Mouse (Mus musculus) C2C12 (cell line): ENCODE measurements around the gene Lrrc2. TPM values are rescaled to one million over a fixed set of nuclear protein-coding genes. Genes with fewer than 3 reads are reported as not detected.

Experiments
- H3K27me3 ChIP-seq: one replicate; pipeline ENCODE4 v1.6.1; 2011; ENCODE audit not compliant: control insufficient read depth, insufficient read depth, insufficient read length
- H3K36me3 ChIP-seq: one replicate; pipeline ENCODE4 v1.6.1; 2011; ENCODE audit not compliant: control insufficient read depth, insufficient read depth
- H3K4me3 ChIP-seq: one replicate; pipeline ENCODE4 v1.5.1; 2011; ENCODE audit warnings: mild to moderate bottlenecking, control low read depth; ENCODE audit not compliant: poor library complexity, insufficient read depth, severe bottlenecking
- H3K79me2 ChIP-seq: one replicate; pipeline ENCODE4 v1.6.1; 2011; ENCODE audit not compliant: control insufficient read depth, insufficient read depth
- H3K79me3 ChIP-seq: one replicate; pipeline ENCODE4 v1.6.1; 2011; ENCODE audit warnings: low read depth, control low read depth
- H3ac ChIP-seq: one replicate; pipeline ENCODE3; 2011; ENCODE audit warnings: low read depth; ENCODE audit not compliant: control insufficient read depth, insufficient read length
- CEBPB ChIP-seq: IDR thresholded peaks from one replicate; pipeline ENCODE4 v1.6.1; 2011; ENCODE audit warnings: low read depth, mild to moderate bottlenecking, control low read depth, moderate library complexity
- CTCF ChIP-seq: IDR thresholded peaks from one replicate; pipeline ENCODE4 v1.5.1; 2011; ENCODE audit not compliant: control insufficient read depth, insufficient read depth, insufficient read length
- FOSL1 ChIP-seq: IDR thresholded peaks from one replicate; pipeline ENCODE4 v1.8.0; 2011; ENCODE audit warnings: mild to moderate bottlenecking, low read length; ENCODE audit not compliant: poor library complexity, insufficient read depth, severe bottlenecking
- MAX ChIP-seq: IDR thresholded peaks from one replicate; pipeline ENCODE4 v1.6.1; 2011; ENCODE audit warnings: mild to moderate bottlenecking, control low read depth
- MYOD1 ChIP-seq: IDR thresholded peaks from one replicate; pipeline ENCODE4 v1.6.1; 2011; ENCODE audit warnings: low read depth; ENCODE audit not compliant: control insufficient read depth, insufficient read length
- MYOG ChIP-seq: IDR thresholded peaks from one replicate; pipeline ENCODE4 v1.6.1; 2011; ENCODE audit not compliant: control insufficient read depth, insufficient read length; ENCODE audit errors: extremely low read depth
- USF1 ChIP-seq: IDR thresholded peaks from one replicate; pipeline ENCODE4 v1.6.1; 2011; ENCODE audit warnings: low read depth, mild to moderate bottlenecking, control low read depth, moderate library complexity
- polyA plus RNA-seq: library from polyadenylated mRNA; unstranded; fragments of >200 nt; fragmentation: generic; extraction: Trizol; gene quantifications from one replicate; pipeline ENCODE4 v1.2.1, GENCODE M21; 2012; ENCODE audit warnings: missing spikeins

Gene Lrrc2
- polyA plus RNA-seq, 1 experiment: 0.01 TPM

DNA sequence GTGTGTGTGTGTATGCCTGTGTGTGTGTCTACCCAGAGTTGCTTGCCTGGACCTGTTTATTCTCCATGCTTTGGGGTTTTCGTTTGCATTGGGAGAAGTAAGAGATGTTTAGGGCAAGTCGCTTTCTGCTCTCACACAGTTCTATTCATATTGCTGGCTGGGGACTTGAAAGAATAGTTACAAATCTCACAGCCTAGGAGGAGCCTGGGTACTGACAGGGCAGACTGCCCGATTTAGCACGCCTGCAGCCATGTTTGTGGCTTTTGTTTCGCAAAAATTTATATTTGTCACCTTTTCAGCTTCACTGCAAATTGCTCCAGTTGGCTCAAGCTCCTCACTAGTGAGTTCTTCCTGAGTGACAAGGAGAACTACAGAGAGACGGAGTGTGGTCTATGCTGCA, 19.8 kb upstream of the Lrrc2 start:
- Histone ChIP-seq H3K79me2 (no peaks in the 10 kb centered on the region), H3K27me3 (peaks cover 18% of the 10 kb centered on the region), H3K4me3 (no peak overlapping the region), H3ac (no peak overlapping the region), H3K79me3 (no peaks in the 10 kb centered on the region), H3K36me3 (no peaks in the 10 kb centered on the region)
- TF ChIP-seq MAX: no peak
- no peak for TF ChIP-seq CTCF
- no peak for TF ChIP-seq MYOG
- no peak for TF ChIP-seq FOSL1
- no peak for TF ChIP-seq MYOD1
- TF ChIP-seq USF1: no peak
- no peak for TF ChIP-seq CEBPB

DNA sequence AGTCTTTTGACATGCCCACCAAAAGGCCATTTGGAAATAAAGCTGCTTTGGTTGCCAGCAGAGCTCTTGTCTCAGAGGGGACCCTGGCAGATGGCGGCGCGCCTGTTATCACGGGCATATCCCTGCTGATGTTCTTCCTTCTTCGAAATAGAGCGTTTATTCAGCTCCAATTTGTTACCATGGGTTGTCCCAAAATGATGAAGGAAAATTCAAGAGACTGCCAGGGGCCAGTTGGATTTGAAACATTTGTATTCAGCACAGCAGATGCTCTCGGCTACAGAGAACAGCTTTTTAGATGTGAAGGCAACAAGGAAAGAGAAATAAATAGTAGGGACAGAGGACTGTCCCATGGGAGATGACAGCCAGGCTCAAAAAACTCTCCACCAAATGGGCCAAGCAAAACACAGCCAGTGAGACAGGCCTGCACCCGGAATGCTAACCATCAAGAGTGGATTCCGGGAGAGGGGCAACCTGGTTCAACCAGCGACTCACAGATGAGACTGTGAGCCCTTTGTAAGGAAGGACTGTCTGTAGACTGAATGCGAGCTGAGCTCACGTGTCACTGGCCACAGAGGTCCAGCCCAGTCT, 17.4 kb upstream of the Lrrc2 start:
- Histone ChIP-seq H3K27me3 (peaks cover 10% of the 10 kb centered on the region), H3K79me2 (no peaks in the 10 kb centered on the region), H3K36me3 (no peaks in the 10 kb centered on the region), H3K79me3 (no peaks in the 10 kb centered on the region), H3K4me3 (no peak overlapping the region), H3ac (no peak overlapping the region)
- no peak for TF ChIP-seq MAX
- no peak for TF ChIP-seq CEBPB
- TF ChIP-seq USF1: no peak

DNA sequence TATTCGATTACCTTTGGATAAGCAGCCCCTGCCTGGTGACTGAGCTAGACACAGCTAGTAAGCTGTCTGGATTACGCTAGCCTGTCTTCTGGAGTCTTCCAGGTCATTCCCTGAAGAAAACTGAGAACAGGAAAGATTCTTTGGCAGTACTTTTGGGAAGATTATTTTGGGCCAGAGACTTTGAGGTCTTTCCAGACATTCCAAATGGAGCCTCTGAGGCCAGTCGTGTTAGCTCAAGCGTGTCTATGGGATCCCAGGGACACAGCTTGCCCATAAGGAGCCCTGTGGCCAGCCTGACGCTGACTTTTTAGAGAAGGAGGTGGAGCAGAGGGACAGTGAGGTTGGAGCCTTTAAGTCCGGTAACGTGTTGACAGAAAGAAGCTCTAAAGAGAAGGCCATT, 15.4 kb upstream of the Lrrc2 start:
- no peak overlapping the region for H3K4me3 ChIP-seq
- H3ac ChIP-seq: no peak overlapping the region
- no peak for TF ChIP-seq USF1
- no peak for TF ChIP-seq MYOG
- TF ChIP-seq CTCF: no peak
- no peak for TF ChIP-seq MAX
- no peak for TF ChIP-seq MYOD1
- no peak for TF ChIP-seq CEBPB
- no peak for TF ChIP-seq FOSL1
- no peaks in the 10 kb centered on the region for H3K36me3 ChIP-seq
- peaks cover 6% of the 10 kb centered on the region for H3K27me3 ChIP-seq
- no peaks in the 10 kb centered on the region for H3K79me3 ChIP-seq
- no peaks in the 10 kb centered on the region for H3K79me2 ChIP-seq

DNA sequence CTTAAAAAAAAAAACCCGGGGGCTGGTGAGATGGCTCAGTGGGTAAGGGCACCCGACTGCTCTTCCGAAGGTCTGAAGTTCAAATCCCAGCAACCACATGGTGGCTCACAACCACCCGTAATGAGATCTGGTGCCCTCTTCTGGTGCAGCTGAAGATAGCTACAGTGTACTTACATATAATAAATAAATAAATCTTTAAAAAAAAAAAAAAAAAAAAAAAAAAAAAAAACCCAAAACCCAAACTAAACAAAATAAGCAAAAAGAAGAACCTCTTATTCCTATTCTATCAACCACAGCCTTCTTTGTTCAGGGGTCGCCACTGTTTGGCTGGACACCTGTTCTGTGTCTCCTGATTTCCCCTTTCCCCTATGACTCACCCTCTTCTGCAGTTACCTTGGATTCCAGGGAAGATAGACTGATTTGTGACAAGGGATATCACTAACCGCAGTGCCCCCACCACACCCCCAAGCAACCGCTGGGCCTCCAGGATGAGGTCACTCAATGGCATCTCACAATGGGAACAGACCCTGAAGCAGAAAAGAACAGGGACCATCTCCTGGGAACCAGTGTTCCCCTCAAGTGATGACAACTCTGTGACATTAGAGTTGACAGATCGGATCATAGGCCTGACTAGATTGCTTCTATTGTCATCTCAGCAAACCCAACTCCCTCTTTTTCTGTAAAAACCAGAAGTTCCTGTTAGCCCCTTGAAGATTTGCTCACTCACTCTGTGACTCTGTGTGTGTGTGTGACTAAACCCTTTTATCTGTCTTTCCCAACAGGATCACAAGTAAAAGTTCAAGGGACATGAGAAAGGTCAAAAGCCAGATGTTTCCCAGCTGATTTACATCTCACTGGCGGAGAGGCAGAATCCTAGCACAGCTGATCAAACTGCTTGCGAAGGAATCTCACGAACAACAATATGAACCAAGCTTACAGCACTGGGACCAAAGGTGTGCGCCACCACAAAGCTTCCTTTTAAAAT, 13.5 kb upstream of the Lrrc2 start:
- no peak overlapping the region for H3K4me3 ChIP-seq
- H3ac ChIP-seq: no peak overlapping the region
- no peaks in the 10 kb centered on the region for H3K79me2 ChIP-seq
- H3K79me3 ChIP-seq: no peaks in the 10 kb centered on the region
- H3K36me3 ChIP-seq: no peaks in the 10 kb centered on the region
- H3K27me3 ChIP-seq: peaks cover 6% of the 10 kb centered on the region
- TF ChIP-seq MAX (no peak), CTCF (no peak), CEBPB (no peak), MYOD1 (no peak), USF1 (no peak), FOSL1 (no peak), MYOG (no peak)

DNA sequence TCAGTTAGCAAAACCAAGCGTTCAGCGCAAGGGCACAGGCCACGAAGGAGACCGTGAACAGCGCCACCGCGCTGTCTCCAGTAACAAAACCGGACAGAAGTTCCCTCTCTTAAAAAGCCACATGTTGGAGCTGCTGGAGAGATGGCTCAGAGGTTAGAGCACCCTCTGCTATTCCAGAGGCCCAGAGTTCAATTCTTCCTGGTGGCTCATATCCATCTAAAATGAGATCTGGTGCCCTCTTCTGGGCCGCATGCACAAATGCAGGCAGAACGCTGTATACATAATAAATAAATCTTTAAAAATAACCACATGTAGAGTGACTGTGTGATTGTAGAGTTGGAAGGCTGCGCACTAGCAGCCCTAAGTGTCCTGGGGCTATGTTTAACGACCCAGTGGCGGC, 7.1 kb upstream of the Lrrc2 start:
- no peaks in the 10 kb centered on the region for H3K79me3 ChIP-seq
- H3K36me3 ChIP-seq: no peaks in the 10 kb centered on the region
- no peak overlapping the region for H3ac ChIP-seq
- no peaks in the 10 kb centered on the region for H3K79me2 ChIP-seq
- H3K27me3 ChIP-seq: peaks cover 19% of the 10 kb centered on the region
- no peak overlapping the region for H3K4me3 ChIP-seq
- no peak for TF ChIP-seq CTCF
- TF ChIP-seq CEBPB: no peak
- TF ChIP-seq USF1: no peak
- TF ChIP-seq FOSL1: no peak
- no peak for TF ChIP-seq MYOG
- TF ChIP-seq MAX: no peak
- no peak for TF ChIP-seq MYOD1
